Mouse (Mus musculus) limb, embryonic 14.5 days (tissue): Measurements from ENCODE around the gene Reep1. TPM values are rescaled to one million over a fixed set of nuclear protein-coding genes. Genes with fewer than 3 reads are reported as not detected.

Source experiments
- ATAC-seq: fragments of 200-750 bp; cut with Nextera tagmentation; 2 replicates; pipeline ENCODE4 v1.8.0; 2017; ENCODE audit warnings: low read depth, moderate number of reproducible peaks, moderate TSS enrichment; ENCODE audit not compliant: low FRiP score
- DNase-seq: peaks from one replicate; pipeline ENCODE4 v3.0.0-alpha.2; 2015; ENCODE audit warnings: low spot score
- H3K27ac ChIP-seq: fragments of 300-500 bp; sonication (generic); replicated peaks from 2 replicates; pipeline ENCODE4 v1.5.1; 2014; ENCODE audit warnings: low read depth, mild to moderate bottlenecking, low read length, moderate library complexity, mixed read lengths
- H3K27me3 ChIP-seq: fragments of 300-500 bp; sonication (generic); 2 replicates; pipeline ENCODE4 v1.6.1; 2014; ENCODE audit warnings: low read length, mixed read lengths; ENCODE audit not compliant: control insufficient read depth, insufficient read depth
- H3K36me3 ChIP-seq: fragments of 300-500 bp; sonication (generic); 2 replicates; pipeline ENCODE4 v1.6.1; 2014; ENCODE audit warnings: mild to moderate bottlenecking, low read length, moderate library complexity, mixed read lengths; ENCODE audit not compliant: control insufficient read depth, insufficient read depth
- H3K4me1 ChIP-seq: fragments of 300-500 bp; sonication (generic); 2 replicates; pipeline ENCODE4 v1.6.1; 2014; ENCODE audit warnings: antibody characterized with exemption, low read length, mixed read lengths; ENCODE audit not compliant: control insufficient read depth, insufficient read depth
- H3K4me2 ChIP-seq: fragments of 300-500 bp; sonication (generic); replicated peaks from 2 replicates; pipeline ENCODE4 v1.6.1; 2014; ENCODE audit warnings: low read depth, mild to moderate bottlenecking, low read length, moderate library complexity; ENCODE audit not compliant: severe bottlenecking
- H3K4me3 ChIP-seq: fragments of 300-500 bp; sonication (generic); replicated peaks from 2 replicates; pipeline ENCODE4 v1.5.1; 2014; ENCODE audit warnings: low read length
- H3K9ac ChIP-seq: fragments of 300-500 bp; sonication (generic); 2 replicates; pipeline ENCODE4 v1.6.1; 2014; ENCODE audit warnings: mild to moderate bottlenecking, low read depth, low read length, moderate library complexity; ENCODE audit not compliant: severe bottlenecking
- H3K9me3 ChIP-seq: fragments of 300-500 bp; sonication (generic); 2 replicates; pipeline ENCODE4 v1.6.1; 2016; ENCODE audit warnings: low read length; ENCODE audit not compliant: control insufficient read depth
- POLR2A ChIP-seq: fragments of 200-500 bp; IDR thresholded peaks from 2 replicates; pipeline ENCODE4 v1.8.0; 2012; ENCODE audit warnings: inconsistent platforms, mild to moderate bottlenecking, moderate library complexity, borderline replicate concordance; ENCODE audit not compliant: insufficient read depth, insufficient read length; ENCODE audit errors: extremely low read depth
- WGBS: fragments of 180-500 bp; shearing (Covaris S2); extraction: QIAGEN DNeasy Blood & Tissue Kit; methylation state at CpG from one replicate; pipeline ENCODE4 v1.1.7; 2014; 5-methylcytosine and 5-hydroxymethylcytosine counted together
- polyA plus RNA-seq, 2 experiments: library from polyadenylated mRNA; depleted of rRNA in 1 of 2; stranded (reverse) in 1 of 2; unstranded in 1 of 2; fragments of >200 nt; fragmentation: Nextera tagmentation in 1 of 2; extraction: Ambion mirVana in 1 of 2; gene quantifications; 2 replicates each; pipeline versions ENCODE4 v1.2.1 to v1.2.3; 2012 to 2014

Gene Reep1
- polyA plus RNA-seq, 2 experiments = 14.9 to 15.2 TPM

DNA sequence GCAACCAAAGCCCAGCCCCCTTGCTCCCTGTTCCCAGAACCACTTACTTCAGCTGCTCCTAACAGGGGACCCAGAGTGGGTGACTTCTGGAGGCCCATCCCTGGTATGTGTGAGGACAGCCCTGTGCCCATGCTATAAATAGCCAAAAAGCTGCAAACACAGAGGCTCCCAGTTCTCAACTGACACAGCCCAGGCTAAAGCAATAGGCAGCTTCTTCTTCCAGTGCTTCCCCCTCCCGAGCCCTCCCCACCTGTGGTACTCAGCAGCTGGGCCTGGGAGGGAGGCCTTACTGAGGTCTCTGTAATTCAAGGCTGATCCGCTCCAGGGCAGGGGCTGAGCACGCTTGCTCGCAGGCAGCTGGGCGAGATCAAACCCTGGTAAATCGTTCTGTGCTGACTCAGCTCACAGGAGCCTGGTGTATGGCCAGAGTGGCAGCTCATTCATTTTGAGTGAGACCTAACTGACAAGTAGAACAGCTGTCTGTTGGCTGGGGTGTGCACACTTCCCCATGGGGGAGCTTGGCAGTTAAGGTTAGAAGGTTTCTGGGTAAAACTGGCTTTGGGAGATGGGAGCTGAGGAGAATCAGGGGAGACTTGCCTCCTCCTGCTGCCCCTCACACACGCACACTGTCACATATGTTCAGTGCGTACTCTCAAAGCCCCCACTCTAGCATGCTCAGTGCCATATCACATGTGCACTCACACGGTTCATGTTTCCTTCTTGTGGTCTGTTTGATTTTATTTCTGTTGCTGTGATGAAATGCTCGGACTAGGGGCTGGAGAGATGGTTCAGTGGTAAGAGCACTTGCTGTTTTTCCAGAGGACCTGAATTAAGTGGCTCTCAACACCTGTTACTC, 49.9 kb downstream of the Reep1 start:
- H3K4me2 ChIP-seq = no peak overlapping the region
- no peak for TF ChIP-seq POLR2A
- no peak overlapping the region for H3K9ac ChIP-seq
- H3K4me3 ChIP-seq = no peak overlapping the region
- DNase-seq = peak; percentile 84
- ATAC-seq = peak; percentile 91
- no peaks in the 10 kb centered on the region for H3K27me3 ChIP-seq
- H3K36me3 ChIP-seq = no peaks in the 10 kb centered on the region
- peaks cover 14% of the 10 kb centered on the region for H3K4me1 ChIP-seq
- no peaks in the 10 kb centered on the region for H3K9me3 ChIP-seq
- WGBS = 23% methylated on average over 10 of the region's 10 CpGs
- H3K27ac ChIP-seq = peak overlapping the region; percentile 67

DNA sequence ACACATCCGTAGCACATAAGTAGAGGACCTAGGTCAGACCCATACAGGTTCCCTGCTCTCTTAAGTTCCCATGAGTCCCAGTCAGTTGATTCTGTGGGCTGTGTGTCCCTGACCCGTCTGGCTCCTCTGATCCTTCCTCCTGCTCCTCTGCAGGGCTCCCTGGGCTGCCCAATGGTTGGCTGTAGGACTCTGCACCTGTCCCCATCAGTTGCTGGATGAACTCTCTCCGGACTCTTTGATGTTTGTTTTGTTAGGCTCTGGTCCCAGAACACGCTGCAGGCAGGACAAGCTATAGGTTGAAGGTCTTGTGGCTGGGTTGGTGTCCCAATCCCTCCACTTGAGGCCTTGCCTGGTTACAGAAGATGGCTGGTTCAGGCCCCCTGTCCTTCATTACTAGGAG, 51.4 kb downstream of the Reep1 start:
- no peak overlapping the region for H3K4me3 ChIP-seq
- no peak overlapping the region for H3K9ac ChIP-seq
- TF ChIP-seq POLR2A = no peak
- no peaks in the 10 kb centered on the region for H3K36me3 ChIP-seq
- H3K27ac ChIP-seq = no peak overlapping the region
- ATAC-seq (no peak), DNase-seq (no peak)
- H3K27me3 ChIP-seq = no peaks in the 10 kb centered on the region
- 78% methylated on average over 4 of the region's 4 CpGs for WGBS
- H3K4me2 ChIP-seq = no peak overlapping the region
- no peaks in the 10 kb centered on the region for H3K9me3 ChIP-seq
- peaks cover 14% of the 10 kb centered on the region for H3K4me1 ChIP-seq

DNA sequence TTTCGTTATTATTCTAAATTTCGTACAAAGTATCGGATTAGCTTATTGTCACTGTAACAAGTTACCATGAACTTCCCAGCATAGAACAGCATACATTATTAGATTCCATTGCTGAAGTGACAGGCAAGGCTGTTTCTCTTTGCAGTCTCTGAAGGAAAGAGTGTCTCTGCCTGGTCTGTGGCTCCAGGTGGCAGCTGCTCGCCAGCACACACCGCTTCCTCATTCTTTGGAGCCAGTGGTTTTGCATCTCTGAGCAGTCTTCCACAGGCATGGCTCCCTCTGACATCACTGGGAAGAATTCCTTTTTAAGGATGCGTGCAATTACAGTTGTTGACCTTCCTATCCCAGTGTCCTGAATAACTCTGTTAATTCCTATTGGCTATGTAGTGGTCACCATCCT, 52.7 kb downstream of the Reep1 start:
- H3K9ac ChIP-seq = no peak overlapping the region
- no peaks in the 10 kb centered on the region for H3K36me3 ChIP-seq
- no peak for ATAC-seq
- TF ChIP-seq POLR2A = no peak
- H3K27me3 ChIP-seq = no peaks in the 10 kb centered on the region
- no peaks in the 10 kb centered on the region for H3K9me3 ChIP-seq
- DNase-seq = no peak
- peaks cover 14% of the 10 kb centered on the region for H3K4me1 ChIP-seq
- H3K4me3 ChIP-seq = no peak overlapping the region
- WGBS = 84% methylated on average over 6 of the region's 6 CpGs
- no peak overlapping the region for H3K4me2 ChIP-seq
- H3K27ac ChIP-seq = no peak overlapping the region

DNA sequence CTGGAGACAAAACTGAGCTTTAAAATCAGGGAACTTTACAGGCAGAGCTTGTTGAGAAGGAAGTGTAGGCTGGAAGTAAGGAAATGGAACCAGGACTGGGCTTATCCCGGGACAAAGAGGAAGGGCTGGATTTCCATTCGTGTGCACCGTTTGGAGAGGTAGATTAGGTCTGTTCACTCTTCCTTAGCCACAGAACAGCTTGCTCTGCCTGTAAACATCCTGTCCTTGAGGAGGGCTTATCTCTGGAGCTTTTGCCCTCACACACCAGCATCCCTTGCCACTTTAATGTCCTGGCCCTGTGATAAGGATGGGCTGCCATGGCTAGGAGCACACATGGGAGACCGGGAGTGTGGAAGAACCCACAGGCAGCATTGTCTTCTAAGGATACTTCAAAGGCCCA, 60.4 kb downstream of the Reep1 start:
- no peak for TF ChIP-seq POLR2A
- H3K36me3 ChIP-seq = no peaks in the 10 kb centered on the region
- H3K4me2 ChIP-seq = no peak overlapping the region

DNA sequence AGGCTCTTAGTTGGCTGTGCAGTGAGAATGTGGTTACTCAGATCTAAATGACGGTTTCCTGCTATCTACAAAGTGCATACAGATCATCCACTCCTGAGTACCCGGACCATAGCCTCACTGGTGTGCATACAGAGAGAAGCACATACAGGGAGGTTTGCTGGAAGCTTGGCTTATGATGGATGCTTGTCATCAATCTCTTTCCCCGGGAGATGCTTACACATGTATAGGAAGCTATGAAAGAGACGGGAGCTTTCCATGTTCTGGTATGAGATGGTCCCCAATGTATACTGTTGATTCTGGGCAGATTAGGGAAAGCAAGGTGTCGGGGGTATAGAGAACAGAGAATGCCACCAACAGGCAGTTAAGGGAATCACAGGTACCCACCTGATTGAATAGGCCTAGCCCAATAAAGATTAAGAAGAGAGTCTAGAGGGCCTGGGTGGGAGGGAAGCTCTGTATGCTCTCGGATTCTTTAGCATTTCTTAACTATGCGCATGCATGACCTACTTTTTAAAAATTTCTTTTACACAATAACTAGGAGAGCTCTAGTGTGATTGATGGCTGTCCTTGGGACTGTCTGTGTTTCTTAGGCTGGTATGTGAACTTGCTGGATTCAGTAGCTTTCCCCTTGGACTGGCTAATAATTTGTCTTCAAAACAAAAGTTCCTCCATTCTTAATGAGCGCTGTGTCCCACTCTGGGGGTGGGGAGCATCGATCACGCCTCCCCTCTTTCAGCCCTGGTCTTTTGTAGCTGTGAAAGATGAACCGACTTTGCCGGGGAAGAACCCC, 62.7 kb downstream of the Reep1 start:
- TF ChIP-seq POLR2A = no peak
- Histone ChIP-seq H3K27me3 (no peaks in the 10 kb centered on the region), H3K4me2 (no peak overlapping the region), H3K9ac (no peak overlapping the region), H3K27ac (no peak overlapping the region), H3K4me3 (no peak overlapping the region), H3K9me3 (no peaks in the 10 kb centered on the region), H3K4me1 (no peaks in the 10 kb centered on the region), H3K36me3 (no peaks in the 10 kb centered on the region)
- 75% methylated on average over 12 of the region's 12 CpGs for WGBS
- ATAC-seq = no peak
- DNase-seq = no peak

More for the DNA sequence above, 60.4 kb downstream of the Reep1 start:
- no peak overlapping the region for H3K4me3 ChIP-seq
- DNase-seq = no peak
- no peak for ATAC-seq
- H3K9me3 ChIP-seq = no peaks in the 10 kb centered on the region
- H3K27ac ChIP-seq = no peak overlapping the region
- 71% methylated on average over 4 of the region's 4 CpGs for WGBS
- no peaks in the 10 kb centered on the region for H3K4me1 ChIP-seq
- no peak overlapping the region for H3K9ac ChIP-seq
- no peaks in the 10 kb centered on the region for H3K27me3 ChIP-seq
